Mouse (Mus musculus): Measurements from ENCODE around the gene Tm7sf2. TPM values are rescaled to one million over a fixed set of nuclear protein-coding genes. Genes with fewer than 3 reads are reported as not detected.
A peak's percentile ranks its signal among the peaks of the same experiment; 100 is the strongest.

Gene Tm7sf2
- total and polyA plus RNA-seq, 3 experiments, result 7.6 to 13.1 TPM; not detected in 1

- Histone ChIP-seq H3K27me3 (ENCODE audit: control insufficient read depth in 1 of 2, insufficient read depth in 2 of 2, low read length in 2 of 2) (no peaks in the 10 kb centered on the region), H3K36me3 (ENCODE audit: control insufficient read depth in 1 of 2, insufficient read depth in 2 of 2, low read length in 2 of 2) (peaks cover 0 to 4% of the 10 kb centered on the region in 2 experiments; a peak in 1 of 4 replicates), H3K4me3 (ENCODE audit: control insufficient read depth in 1 of 2, insufficient read depth in 1 of 2, low read depth in 2 of 2, low read length in 2 of 2) (peak within 1 kb of the TSS; percentile 79 to 89), H3K9ac (ENCODE audit: control insufficient read depth, low read depth, low read length, poor library complexity, severe bottlenecking) (peak within 1 kb of the TSS; percentile 88), H3K27ac (ENCODE audit: control insufficient read depth, low read depth, low read length) (peak within 1 kb of the TSS; percentile 72), H3K4me1 (ENCODE audit: control insufficient read depth in 1 of 2, insufficient read depth in 2 of 2, low read length in 2 of 2) (peaks cover 0 to 7% of the 10 kb centered on the region in 2 experiments; a peak in 2 of 4 replicates), H3K79me2 (ENCODE audit: control insufficient read depth, insufficient read depth, low read length, poor library complexity) (peaks cover 12% of the 10 kb centered on the region), H3K9me3 (replicated peaks; ENCODE audit: insufficient read depth, low read length) (no peaks in the 10 kb centered on the region)
- peak; percentile 97 for DNase-seq (ENCODE audit: low read depth, low spot score)
- TF ChIP-seq E2F4 (IDR thresholded peaks at IDR 0.05; ENCODE audit: borderline replicate concordance, low read depth, low read length), result peak; percentile 67; the same call in 1 of the 2 replicates
- TF ChIP-seq POLR2AphosphoS5 (IDR thresholded peaks at IDR 0.05; ENCODE audit: borderline replicate concordance, low read depth, low read length), result no peak
- TF ChIP-seq NELFE (IDR thresholded peaks at IDR 0.05; ENCODE audit: low read depth, low read length), result peak; percentile 73
- peak in 1 of 2 experiments; percentile 41; a peak in 1 of 4 replicates for TF ChIP-seq EP300 (IDR thresholded peaks at IDR 0.05; ENCODE audit: low read depth in 1 of 2, low read length in 2 of 2)
- no peak for TF ChIP-seq RAD21 (IDR thresholded peaks at IDR 0.05; ENCODE audit: low read depth, low read length)
- peak; percentile 52; the same call in 1 of the 2 replicates for TF ChIP-seq RCOR1 (IDR thresholded peaks at IDR 0.05; ENCODE audit: low read depth, low read length)
- 0 out of 2 replicates have a peak, but pooled peaks have one; percentile 63 for TF ChIP-seq UBTF (IDR thresholded peaks at IDR 0.05; ENCODE audit: borderline replicate concordance, insufficient read depth, low read depth, low read length)
- TF ChIP-seq CTCF (IDR thresholded peaks at IDR 0.05 in 2 of 3, conservative IDR thresholded peaks at IDR 0.05 in 1 of 3; ENCODE audit: control insufficient read depth in 1 of 3, insufficient read depth in 1 of 3, low read depth in 2 of 3, low read length in 3 of 3, poor library complexity in 1 of 3, severe bottlenecking in 1 of 3), result no peak; a peak in 1 of 6 replicates
- TF ChIP-seq POLR2AphosphoS2 (IDR thresholded peaks at IDR 0.05; ENCODE audit: low read length), result peak; percentile 70; the same call in 1 of the 2 replicates
- TF ChIP-seq TCF12 (IDR thresholded peaks at IDR 0.05; ENCODE audit: low read depth, low read length), result peak; percentile 78
- TF ChIP-seq MAX (IDR thresholded peaks at IDR 0.05; ENCODE audit: low read length), result peak; percentile 67; the same call in 1 of the 2 replicates
- TF ChIP-seq ETS1 (IDR thresholded peaks at IDR 0.05; ENCODE audit: low read depth, low read length), result peak; percentile 68
- TF ChIP-seq CHD1 (IDR thresholded peaks at IDR 0.05; ENCODE audit: low read depth, low read length), result no peak
- TF ChIP-seq BHLHE40 (IDR thresholded peaks at IDR 0.05; ENCODE audit: borderline replicate concordance, low read depth, low read length), result no peak
- TF ChIP-seq HCFC1 (IDR thresholded peaks at IDR 0.05; ENCODE audit: low read depth, low read length), result peak; percentile 93
- peak; percentile 50; the same call in 1 of the 2 replicates for TF ChIP-seq CHD2 (IDR thresholded peaks at IDR 0.05; ENCODE audit: low read length)
- peak; percentile 12; the same call in 1 of the 2 replicates for TF ChIP-seq JUND (IDR thresholded peaks at IDR 0.05; ENCODE audit: low read depth, low read length)
- no peak for TF ChIP-seq MAFK (IDR thresholded peaks at IDR 0.05; ENCODE audit: borderline replicate concordance, low read depth, low read length)
- TF ChIP-seq USF1 (IDR thresholded peaks at IDR 0.05; ENCODE audit: low read depth, low read length), result peak; percentile 33; the same call in 1 of the 2 replicates
- TF ChIP-seq ZMIZ1 (IDR thresholded peaks at IDR 0.05; ENCODE audit: low read depth, low read length), result peak; percentile 23; the same call in 1 of the 2 replicates
- TF ChIP-seq TBP (IDR thresholded peaks at IDR 0.05; ENCODE audit: low read depth, low read length), result peak; percentile 89
- TF ChIP-seq MYC (IDR thresholded peaks at IDR 0.05; ENCODE audit: low read depth, low read length), result peak; percentile 81
- no peak for TF ChIP-seq MYB (IDR thresholded peaks at IDR 0.05; ENCODE audit: low read depth, low read length)
- no peak for TF ChIP-seq ZKSCAN1 (IDR thresholded peaks at IDR 0.05; ENCODE audit: low read depth, low read length)
- no peak for TF ChIP-seq TAL1 (IDR thresholded peaks at IDR 0.05; ENCODE audit: low read length)
- 0 out of 2 replicates have a peak, but pooled peaks have one; percentile 36 for TF ChIP-seq MEF2A (IDR thresholded peaks at IDR 0.05; ENCODE audit: extremely low read depth, insufficient replicate concordance, low read depth, low read length, poor library complexity, severe bottlenecking)
- TF ChIP-seq MXI1 (IDR thresholded peaks at IDR 0.05; ENCODE audit: low read depth, low read length), result peak; percentile 94
- peak; percentile 92 for TF ChIP-seq MAZ (IDR thresholded peaks at IDR 0.05; ENCODE audit: low read depth, low read length)
- no peak for TF ChIP-seq USF2 (IDR thresholded peaks at IDR 0.05; ENCODE audit: borderline replicate concordance in 1 of 2, insufficient read depth in 1 of 2, low read depth in 1 of 2, low read length in 2 of 2)
- peak; percentile 17; the same call in 1 of the 2 replicates for TF ChIP-seq GATA1 (IDR thresholded peaks at IDR 0.05; ENCODE audit: low read depth, low read length)
- TF ChIP-seq NRF1 (IDR thresholded peaks at IDR 0.05; ENCODE audit: insufficient read depth, low read depth, low read length, poor library complexity, severe bottlenecking), result no peak
- peak; percentile 83 for TF ChIP-seq KAT2A (conservative IDR thresholded peaks at IDR 0.05; ENCODE audit: low read depth, low read length)
- peak; percentile 60; the same call in 1 of the 2 replicates for TF ChIP-seq ZNF384 (IDR thresholded peaks at IDR 0.05; ENCODE audit: low read depth, low read length)
- TF ChIP-seq SIN3A (IDR thresholded peaks at IDR 0.05; ENCODE audit: low read length), result peak; percentile 96
These were observed 8.6 kb upstream of the Tm7sf2 start, which contains the start of gene Vps51 for GRCm38 (mm10) chr19:6076564-6077393. Gene Vps51 (minus strand): TSS chr19:6077231.

Data from MEL (cell line).